Mouse (Mus musculus): ENCODE data around the gene Alpk3.

Gene Alpk3

DNA sequence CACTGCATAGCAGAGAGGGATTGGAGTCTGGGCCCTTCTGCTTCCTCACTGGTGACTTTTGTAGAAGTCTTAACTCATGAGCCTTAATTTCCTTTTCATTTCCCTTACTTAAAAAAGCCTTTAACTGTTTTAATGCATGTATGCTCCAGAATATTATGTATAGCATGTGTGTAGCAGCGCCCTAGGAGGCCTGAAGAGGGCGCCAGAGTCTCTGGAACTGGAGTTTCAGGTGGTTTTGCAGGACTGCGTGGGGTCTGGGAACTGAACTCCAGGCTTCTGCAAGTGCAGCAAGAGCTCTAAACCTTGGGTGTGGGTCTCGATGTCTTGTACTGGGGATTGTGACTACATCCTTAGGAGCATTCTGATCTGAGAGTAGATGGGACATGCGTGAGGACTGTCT, 15.9 kb downstream of the Alpk3 start:
- DNase-seq (ENCODE audit: low read depth, low spot score): no peak

DNA sequence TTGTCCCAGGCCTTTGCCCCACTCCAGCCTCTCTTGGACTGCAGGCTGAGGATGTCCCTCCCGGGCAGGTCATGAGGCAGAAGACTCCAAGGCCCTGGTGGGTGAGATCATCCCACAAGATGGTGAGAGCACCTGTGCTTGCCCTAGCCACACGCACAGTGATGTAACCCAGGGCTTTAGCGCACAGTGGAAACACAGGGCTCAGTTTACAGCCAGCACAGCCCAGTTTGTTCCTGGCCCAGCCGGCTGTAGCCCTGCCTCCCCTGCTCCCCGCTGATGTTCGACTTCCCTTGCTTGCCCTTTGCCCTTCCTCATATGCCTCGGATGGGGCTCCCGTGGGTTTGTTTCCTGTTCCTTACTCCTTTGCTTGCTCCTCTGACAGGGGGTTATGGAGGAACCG, 17.1 kb downstream of the Alpk3 start:
- peak; percentile 94 for DNase-seq (ENCODE audit: low read depth, low spot score)

DNA sequence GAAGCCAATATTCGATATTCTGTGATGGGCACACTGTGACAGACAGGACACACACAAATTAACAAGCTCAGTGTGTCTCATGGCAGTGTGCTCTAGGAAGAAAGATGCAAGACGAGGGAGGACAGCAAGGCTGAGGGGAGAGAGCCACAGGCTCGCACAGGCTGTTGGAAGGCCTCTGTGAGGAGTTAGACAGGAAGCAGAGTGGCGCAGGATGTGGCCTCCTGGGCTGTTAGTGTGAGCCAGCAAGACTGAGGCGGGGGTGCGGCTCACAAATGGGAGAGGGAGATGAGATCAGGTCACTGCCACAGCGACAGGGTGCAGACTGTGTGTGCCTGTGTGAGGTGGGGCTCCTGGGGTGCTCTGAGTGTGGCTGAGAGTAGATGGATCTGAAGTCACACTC, 17.9 kb downstream of the Alpk3 start:
- DNase-seq (ENCODE audit: low read depth, low spot score): no peak

DNA sequence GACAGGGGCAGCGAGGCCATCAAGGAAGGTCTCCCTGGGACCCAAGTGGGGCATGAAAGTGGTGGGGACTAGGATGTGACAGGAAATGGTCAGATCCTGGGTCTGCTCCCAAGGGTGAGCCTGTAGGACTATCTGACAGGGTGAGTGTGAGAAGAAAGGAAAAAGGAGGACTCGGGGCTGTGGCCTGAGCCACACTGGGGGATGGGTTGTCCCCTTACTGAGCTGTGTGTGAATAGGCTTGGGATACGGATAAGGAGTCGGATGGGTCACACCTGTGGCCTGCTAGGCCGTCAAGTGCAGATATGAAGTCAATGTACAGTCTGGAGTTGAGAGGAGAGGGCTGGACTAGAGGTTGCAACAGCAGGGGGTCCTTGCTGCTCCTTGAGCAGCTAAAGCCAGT, 18.3 kb downstream of the Alpk3 start:
- no peak for DNase-seq (ENCODE audit: low read depth, low spot score)

DNA sequence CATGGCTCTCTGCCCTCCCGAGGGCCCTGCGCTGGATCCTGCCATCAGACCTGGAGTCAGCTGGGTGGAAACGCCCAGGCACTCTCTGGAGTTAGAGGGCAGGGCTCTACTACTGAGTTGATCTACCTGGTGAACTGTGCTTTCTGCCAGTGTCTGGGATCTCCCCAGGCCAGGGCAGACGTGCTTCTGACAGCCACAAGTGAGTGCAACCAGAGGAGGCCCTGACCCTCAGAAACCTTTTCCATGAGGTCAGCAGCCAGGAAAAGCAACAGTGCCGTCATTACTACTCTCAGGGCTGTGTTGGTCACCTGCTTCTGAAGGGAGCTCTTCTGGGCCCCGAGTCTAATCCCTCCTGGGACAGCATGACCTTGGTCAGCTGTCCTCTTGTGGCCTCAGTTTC, 19.6 kb downstream of the Alpk3 start:
- peak; percentile 83 for DNase-seq (ENCODE audit: low read depth, low spot score)

DNA sequence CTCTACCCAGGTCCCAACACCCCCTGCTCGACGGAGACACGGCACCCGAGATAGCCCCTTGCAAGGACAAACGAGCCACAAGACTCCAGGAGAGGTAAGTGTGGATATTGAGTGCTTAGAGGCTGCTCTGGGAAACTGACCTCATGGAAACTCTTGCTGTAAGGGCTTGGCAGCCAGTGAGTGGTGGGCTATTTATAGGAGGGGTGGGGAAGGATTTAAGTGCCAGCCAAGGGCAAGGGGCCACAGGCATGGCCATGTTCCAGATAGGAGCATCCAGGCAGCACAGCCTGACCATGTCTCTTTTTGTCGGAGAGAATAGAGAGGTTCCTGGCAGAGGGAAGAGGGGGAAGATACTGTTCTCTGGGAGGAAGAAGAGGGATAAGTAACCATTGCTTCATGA, 21.3 kb downstream of the Alpk3 start:
- peak; percentile 81 for DNase-seq (ENCODE audit: low read depth, low spot score)

DNA sequence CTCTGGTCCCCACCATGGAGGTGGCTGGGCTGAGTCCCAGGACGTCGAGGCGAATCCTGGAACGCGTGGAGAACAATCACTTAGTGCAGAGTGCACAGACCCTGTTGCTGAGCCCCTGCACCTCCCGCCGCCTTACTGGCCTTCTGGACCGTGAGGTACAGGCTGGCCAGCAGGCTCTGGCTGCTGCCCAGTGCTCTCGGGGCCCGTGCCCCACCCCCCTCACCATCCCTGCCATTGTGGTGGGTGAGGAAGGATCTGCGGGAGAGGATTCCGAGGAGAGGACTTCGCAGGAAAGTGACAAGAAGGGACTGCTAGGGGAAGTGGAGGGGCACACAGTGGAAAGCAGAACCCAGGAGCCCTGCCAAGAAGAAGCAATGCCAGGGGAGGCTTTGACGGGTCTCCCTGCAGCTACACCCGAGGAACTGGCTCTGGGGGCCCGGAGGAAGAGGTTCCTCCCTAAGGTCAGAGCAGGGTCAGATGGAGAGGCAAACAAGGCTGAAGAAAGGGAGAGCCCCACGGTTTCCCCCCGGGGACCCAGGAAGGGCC, 36.1 kb downstream of the Alpk3 start:
- no peak for DNase-seq (ENCODE audit: low read depth, low spot score)

DNA sequence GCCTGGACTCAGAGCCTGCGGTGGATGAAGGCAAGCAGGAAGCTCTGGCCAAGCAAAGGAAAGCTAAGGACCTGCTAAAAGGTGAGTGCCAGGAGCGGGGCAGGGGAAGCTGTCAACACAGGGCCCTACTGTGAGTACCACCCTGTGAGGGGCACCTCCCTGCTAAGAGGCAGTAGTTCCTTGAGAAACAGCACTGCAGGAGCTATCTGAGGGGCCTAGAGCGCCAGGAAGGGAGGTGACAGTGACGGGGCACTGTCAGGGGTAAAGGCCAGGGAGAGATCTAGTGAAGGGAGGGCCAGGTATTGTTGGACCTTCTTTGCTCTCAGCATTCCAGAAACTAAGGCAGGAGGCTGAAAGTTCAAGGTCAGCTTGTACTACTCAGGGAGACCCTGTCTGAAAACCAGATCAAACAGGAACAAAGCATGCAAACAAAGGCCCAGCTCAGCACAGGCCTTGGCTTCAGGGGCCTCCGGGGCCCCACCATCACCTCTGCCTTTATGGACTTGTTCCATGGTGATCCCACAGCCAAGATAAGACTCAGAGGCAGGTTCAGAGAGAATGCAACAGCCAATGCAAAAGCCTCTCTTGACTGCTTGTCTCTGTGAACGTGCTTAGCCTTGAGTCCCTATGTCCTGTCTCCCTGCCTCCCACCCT, 36.8 kb downstream of the Alpk3 start:
- no peak for DNase-seq (ENCODE audit: low read depth, low spot score)

DNA sequence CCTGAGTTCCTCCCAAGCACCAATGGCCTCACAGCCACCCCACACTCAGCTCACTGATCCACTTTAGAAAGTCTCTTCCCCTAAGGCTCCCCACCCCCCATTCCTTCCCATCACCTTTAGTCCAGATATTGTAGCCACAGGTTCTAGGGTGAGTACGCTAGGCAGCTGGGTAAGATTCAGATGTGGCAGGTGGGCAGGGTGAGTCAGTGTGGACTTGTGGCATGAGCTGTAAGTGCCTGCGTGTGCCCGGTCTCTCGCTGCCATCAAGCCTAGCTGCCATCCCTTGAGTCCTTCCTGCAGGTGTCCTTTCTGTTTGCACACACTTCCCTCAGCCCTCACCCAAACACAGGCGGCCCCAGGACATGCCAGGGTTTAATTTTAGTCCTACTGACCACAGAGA, 42.9 kb downstream of the Alpk3 start:
- no peak for DNase-seq (ENCODE audit: low read depth, low spot score)

DNA sequence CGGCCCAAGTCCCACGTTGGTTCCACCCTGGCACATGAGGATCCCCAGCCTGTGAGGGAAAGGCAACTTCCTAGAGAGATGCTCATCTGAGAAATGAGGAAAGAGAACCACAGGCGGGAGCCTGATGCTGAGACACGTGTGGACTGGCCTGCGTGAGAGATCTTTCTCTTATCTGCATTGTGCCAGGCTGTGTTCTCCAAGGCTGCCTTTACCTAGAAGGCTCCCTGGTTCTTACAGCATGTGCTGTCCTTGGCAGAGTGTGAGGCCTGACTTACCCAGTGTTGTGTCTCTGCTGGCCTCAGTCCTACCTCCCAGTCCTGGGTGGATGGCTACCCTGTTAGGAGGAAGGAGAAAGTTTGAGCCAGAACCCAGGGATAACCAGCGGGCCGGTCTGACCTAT, 45.5 kb downstream of the Alpk3 start:
- no peak for DNase-seq (ENCODE audit: low read depth, low spot score)

DNA sequence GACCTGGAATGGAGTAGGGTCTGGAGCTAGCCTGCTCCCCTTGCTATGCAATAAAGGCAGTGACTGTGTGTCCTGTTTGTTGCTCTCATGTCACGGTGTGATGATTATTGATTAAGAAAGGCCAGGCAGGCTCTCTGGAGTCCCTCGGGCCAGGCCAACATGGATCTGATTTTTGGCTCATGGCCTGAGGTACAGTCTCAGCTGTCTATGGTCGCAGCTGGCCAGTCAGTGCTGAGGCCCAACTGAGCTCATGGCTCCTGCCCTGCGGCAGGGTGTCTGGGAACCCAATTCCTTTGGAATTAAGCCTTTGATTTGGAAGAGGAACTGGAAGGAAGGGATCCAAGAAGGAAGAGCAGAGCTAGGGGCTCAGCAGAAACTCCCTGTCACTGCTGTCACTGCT, 48.1 kb downstream of the Alpk3 start:
- DNase-seq (ENCODE audit: low read depth, low spot score): peak; percentile 50

DNA sequence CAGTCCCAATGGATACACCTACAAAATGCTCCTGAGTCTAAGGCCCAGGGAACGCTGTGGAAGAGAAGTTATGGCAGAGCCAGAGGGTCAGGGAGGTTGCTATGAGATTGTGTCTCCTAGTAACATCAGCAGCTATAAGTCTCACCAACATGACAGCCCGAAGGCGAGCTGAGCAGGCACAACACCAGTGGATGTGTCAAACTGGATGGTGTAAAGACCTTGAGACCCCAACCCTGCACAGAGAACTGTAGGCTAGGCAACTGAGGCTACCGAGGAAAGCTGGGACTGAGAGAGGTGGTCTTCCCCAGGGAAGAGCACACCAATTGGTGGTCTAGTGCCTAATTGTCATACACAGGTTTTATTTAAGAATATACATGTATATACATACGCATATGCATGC, 50.8 kb downstream of the Alpk3 start:
- DNase-seq (ENCODE audit: low read depth, low spot score): no peak

DNA sequence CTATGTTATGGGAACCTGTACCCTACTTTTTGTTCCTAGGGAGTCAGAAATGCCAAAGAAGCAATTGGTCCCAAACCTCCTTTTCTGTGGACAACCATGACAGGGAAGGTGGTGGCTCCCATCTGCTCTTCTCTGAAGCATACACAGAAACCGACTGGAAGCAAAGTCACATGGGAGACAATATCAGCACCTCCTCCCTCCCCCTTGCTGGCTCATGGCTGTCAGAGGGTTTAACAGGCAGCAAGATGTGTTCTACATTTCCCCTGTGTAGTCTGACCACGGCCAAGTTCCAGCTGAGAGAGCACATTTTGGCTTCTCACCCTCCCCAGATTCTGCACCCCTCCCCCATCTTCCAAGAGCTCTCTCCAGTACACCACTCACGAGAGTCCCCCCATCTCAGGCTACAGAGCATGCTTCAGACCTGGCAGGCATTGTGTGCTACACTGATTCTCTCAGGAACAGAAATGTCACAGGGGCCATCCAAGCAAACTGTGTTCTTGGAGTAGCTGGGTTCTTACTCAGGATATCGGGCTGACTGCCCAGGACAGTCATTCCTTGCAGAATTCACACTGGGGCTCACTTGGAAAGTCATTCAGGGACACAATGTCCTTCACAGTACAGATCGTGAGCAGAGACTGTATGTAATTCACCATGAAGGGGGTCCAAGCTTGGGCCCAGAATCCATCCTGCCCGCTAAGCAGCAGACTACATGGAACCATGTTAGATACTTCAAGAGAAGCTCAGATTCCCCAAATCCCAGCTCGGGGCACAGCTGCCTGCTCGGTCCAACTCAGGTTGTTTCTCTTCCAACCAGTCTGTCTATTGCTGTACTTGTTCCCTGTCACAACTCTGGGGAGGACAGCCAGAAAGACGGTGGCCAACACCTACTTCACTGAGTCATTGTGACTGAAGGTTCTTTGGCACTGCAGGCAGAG, 52.6 kb downstream of the Alpk3 start:
- peak; percentile 94 for DNase-seq (ENCODE audit: low read depth, low spot score)

DNA sequence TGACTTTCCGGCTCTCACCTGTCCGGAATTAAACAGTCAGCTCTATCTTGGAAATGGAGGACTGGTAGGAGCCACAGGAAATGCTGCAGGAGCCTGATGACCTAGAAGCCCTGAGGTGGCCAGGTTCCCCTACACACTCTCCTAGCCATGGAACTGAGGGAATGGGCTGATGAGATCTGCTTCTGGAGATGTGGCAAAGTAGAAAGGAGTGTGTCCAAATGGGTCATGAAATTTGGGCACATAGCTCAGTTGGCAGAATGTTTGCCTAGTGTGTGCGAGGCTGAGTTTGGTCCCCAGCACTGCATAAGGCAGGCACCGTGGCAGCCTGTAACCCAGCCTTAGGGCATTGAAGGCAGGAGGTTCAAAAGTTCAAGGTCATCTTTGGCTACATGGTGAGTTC, 53.4 kb downstream of the Alpk3 start:
- DNase-seq (ENCODE audit: low read depth, low spot score): no peak

DNA sequence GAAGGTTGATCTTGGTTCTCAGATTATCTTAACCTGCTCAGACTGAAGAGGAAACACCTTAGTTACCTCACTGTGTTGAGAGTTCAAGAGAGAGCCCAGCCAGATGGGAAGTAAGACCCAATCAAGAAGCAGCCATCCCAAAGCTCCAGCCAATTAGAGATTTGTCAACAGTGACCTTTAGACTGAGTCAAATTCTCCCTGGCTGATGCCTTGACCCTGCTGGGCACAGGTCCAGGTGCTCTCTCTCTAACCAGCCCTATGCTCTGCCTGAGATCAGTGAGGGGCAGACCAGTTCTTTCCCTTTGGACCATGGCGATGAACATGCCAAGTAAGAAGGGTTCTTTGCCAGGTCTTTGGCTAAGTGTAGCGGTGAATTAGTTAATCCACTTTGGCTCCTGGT, 54.3 kb downstream of the Alpk3 start:
- no peak for DNase-seq (ENCODE audit: low read depth, low spot score)

DNA sequence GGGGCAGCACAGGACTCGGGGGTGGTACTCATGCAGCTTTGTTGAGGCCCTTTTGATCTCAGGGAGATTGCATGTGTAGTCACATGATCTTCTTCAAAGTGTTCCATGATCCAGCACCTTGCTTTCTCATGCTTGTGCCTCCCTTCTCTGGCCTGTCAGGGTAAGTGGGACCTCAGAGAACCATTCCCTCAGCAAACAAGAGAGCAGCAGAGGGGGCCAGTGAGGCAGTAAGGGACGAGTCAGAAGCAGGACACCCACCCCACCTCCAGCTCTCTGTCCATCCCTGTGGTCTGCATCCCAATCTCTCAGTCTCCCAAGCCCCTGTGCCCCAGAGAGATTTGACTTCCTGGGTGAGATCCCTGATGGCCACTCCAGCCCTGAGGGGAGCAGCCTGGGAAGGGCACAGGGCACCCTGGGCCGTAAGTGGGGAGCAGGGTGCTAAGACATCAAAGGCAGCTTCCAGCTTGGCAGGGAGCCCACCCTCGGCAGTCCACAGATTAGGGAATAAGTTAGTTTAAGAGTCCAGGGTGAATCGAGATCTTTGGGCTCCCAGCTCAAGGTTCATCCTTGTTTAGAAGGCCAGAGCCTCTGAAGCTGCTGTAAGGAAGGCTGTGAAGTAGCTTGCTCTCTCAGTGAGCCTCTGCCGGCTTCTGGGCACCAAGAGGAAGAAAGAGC, 55.4 kb downstream of the Alpk3 start:
- DNase-seq (ENCODE audit: low read depth, low spot score): no peak

DNA sequence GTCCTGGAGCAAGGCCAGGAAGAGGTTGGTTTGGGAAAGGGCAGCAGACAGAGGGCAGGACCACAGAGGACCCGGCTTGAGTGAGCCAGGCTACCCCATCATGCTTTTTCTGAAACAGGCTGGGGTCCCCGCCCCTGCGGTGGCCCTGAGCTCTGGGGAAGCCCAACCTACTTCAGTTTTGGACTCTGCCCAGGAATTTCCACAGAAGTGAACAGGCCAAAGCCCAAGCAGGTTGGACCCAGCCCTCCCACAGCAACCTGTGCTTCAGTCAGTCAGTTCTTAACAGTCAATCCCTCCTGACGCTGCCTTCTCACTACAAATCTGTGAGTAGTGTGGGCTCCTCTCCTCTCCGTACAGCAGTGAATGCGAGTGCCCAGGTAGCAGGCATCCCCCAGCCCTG, 57.2 kb downstream of the Alpk3 start, which contains the start of gene Slc28a1:
Gene Slc28a1, plus strand, starts transcription at position 245 of the 400 bp plus-strand sequence.
- no peak for DNase-seq (ENCODE audit: low read depth, low spot score)

DNA sequence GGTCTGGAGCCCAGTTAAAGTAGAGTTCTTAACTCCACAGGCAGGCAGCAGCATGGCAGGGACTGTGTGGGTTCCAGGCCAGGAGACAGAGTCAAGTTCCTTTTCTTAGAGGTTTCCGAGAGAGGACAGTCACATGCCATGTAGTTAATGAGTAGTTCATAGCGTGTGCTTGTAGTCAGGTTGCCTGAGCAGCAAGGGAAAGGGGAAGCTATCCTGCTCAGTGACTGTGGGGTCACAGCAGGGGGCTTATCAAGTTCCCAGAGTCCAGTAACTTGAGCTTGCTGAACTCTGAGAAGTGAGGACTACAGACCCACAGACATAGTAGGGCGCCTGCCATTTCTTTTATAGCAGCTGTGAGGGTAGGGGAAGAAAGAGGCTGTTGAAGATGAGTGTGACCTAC, 63.7 kb downstream of the Alpk3 start:
- no peak for DNase-seq (ENCODE audit: low read depth, low spot score)

DNA sequence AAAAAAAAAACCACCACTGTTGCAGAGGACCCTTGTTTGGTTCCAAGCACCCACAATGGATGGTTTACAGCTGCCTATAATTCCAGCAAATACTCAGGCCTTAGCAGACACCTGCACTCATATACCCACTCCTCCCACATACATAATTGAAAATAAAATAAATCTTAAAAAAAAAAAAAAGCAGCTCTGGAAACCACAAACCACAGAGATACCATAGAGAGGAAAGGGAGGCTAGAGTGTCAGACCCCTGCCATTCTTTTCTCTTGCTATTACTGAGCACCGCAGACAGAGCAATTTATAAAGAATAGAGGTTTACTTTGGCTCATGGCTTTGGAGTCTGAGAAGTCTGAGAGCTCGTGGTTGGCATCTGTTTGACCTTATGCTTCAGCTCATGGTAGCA, 65.4 kb downstream of the Alpk3 start:
- DNase-seq (ENCODE audit: low read depth, low spot score): no peak

DNA sequence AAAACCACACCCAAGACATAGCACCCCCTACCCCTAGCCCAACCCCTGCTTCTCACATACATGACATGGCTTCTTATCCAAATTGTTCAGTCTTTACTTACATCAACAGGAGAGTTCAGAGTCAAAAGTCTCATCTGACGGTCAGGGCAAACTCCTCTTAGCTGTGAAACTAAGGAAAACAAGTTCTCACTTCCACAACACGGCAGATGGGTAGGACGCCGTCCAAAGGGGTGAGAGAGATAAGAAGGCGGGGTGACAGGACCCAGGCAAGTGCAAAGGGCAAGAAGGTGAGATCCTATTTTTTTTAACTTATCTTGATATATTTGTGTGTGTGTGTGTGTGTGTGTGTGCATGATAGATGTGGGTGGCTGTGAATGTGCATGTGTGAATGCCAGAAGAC, 66.2 kb downstream of the Alpk3 start:
- no peak for DNase-seq (ENCODE audit: low read depth, low spot score)

DNA sequence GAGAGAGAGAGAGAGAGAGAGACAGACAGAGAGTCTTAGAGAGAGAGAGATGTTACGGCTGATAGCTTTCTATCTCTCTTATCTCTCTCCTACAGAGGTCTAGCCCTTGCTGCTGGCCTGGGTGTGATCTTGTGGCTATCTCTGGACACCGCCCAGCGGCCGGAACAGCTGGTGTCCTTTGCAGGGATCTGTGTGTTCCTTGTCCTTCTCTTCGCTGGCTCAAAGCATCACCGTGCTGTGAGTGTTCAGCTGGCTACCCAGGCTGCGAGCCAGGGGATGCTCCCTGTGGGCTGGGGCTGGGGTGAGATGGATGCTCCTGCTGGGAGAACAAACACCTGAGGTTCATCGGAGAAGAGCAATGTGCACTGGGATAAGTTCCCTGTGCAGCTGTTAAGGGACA, 67.4 kb downstream of the Alpk3 start:
- peak; percentile 89 for DNase-seq (ENCODE audit: low read depth, low spot score)
